Mouse (Mus musculus) megakaryocyte, adult 5-6 weeks (primary cell): Measurements from ENCODE around the gene Cul9. TPM values are rescaled to one million over a fixed set of nuclear protein-coding genes. Genes with fewer than 3 reads are reported as not detected.

Source experiments
- ATAC-seq: 2 replicates; pipeline ENCODE4 v1.8.0; 2016; ENCODE audit warnings: mild to moderate bottlenecking, inconsistent platforms; ENCODE audit not compliant: poor library complexity, severe bottlenecking
- total RNA-seq, 2 experiments: library from RNA; stranded (forward) in 1 of 2; stranded (reverse) in 1 of 2; fragments of 153-499, 151-499 nt in 1 of 2; fragments of 221-1000, 200-1000 nt in 1 of 2; gene quantifications; 2 replicates each; pipeline versions ENCODE4 v1.2.3 to v1.2.4; 2015 to 2017

The Cul9 gene
- total RNA-seq, 2 experiments from 2014 or later = 4.3 to 4.4 TPM

GRCm38 (mm10) chr17:46453970-46454411 is 92.2 kb downstream of the Cul9 start:
- ATAC-seq = no peak

- no peak for ATAC-seq
These were observed 92.8 kb downstream of the Cul9 start for GRCm38 (mm10) chr17:46453302-46453948.

GRCm38 (mm10) chr17:46452683-46453082 is 93.5 kb downstream of the Cul9 start:
- ATAC-seq = no peak

Other genes with a start within 250 kb of the Cul9 start
- not detected in 2 replicates for gene Dlk2, start 249.0 kb downstream of the Cul9 start, total RNA-seq (2015)
- gene Dlk2, start 249.0 kb downstream of the Cul9 start, total RNA-seq (2017) = not detected in 2 replicates
- 0.87 and 1.8 TPM in 2 replicates for gene Abcc10, start 218.0 kb downstream of the Cul9 start, total RNA-seq (2015)
- gene Abcc10, start 218.0 kb downstream of the Cul9 start, total RNA-seq (2017) = 2.2 and 5.4 TPM in 2 replicates
- gene Zfp318, start 162.7 kb downstream of the Cul9 start, total RNA-seq (2015) = 3.9 and 10.4 TPM in 2 replicates
- gene Zfp318, start 162.7 kb downstream of the Cul9 start, total RNA-seq (2017) = 5.2 and 8.3 TPM in 2 replicates
- gene Crip3, start 117.5 kb downstream of the Cul9 start, total RNA-seq (2015) = not detected in 2 replicates
- not detected in 2 replicates for gene Crip3, start 117.5 kb downstream of the Cul9 start, total RNA-seq (2017)
- not detected in 2 replicates for gene Slc22a7, start 107.9 kb downstream of the Cul9 start, total RNA-seq (2015)
- gene Slc22a7, start 107.9 kb downstream of the Cul9 start, total RNA-seq (2017) = not detected in 2 replicates
- not detected in 2 replicates for gene Ttbk1, start 58.7 kb downstream of the Cul9 start, total RNA-seq (2015)
- 0.04 TPM in 1 of 2 replicates, not detected in the other for gene Ttbk1, start 58.7 kb downstream of the Cul9 start, total RNA-seq (2017)
- gene Dnph1, start 49.7 kb downstream of the Cul9 start, total RNA-seq (2015) = 10.1 and 10.4 TPM in 2 replicates
- gene Dnph1, start 49.7 kb downstream of the Cul9 start, total RNA-seq (2017) = 4.3 and 5.9 TPM in 2 replicates
- 28.5 and 34.0 TPM in 2 replicates for gene Srf, start 9.8 kb upstream of the Cul9 start, total RNA-seq (2015)
- gene Srf, start 9.8 kb upstream of the Cul9 start, total RNA-seq (2017) = 23.7 and 36.3 TPM in 2 replicates
- not detected in 2 replicates for gene Ptk7, start 83.1 kb upstream of the Cul9 start, total RNA-seq (2015)
- gene Ptk7, start 83.1 kb upstream of the Cul9 start, total RNA-seq (2017) = 0.07 and 0.16 TPM in 2 replicates
- 3.5 and 4.9 TPM in 2 replicates for gene Klc4, start 99.6 kb upstream of the Cul9 start, total RNA-seq (2015)
- gene Klc4, start 99.6 kb upstream of the Cul9 start, total RNA-seq (2017) = 13.1 and 15.0 TPM in 2 replicates
- 46.2 and 67.5 TPM in 2 replicates for gene Mrpl2, start 99.8 kb upstream of the Cul9 start, total RNA-seq (2015)
- gene Mrpl2, start 99.8 kb upstream of the Cul9 start, total RNA-seq (2017) = 42.7 and 53.9 TPM in 2 replicates
- 1.7 and 1.9 TPM in 2 replicates for gene Cul7, start 103.9 kb upstream of the Cul9 start, total RNA-seq (2015)
- 1.9 and 2.4 TPM in 2 replicates for gene Cul7, start 103.9 kb upstream of the Cul9 start, total RNA-seq (2017)
- 9.6 and 10.6 TPM in 2 replicates for gene Rrp36, start 128.0 kb upstream of the Cul9 start, total RNA-seq (2015)
- 62.2 and 75.0 TPM in 2 replicates for gene Rrp36, start 128.0 kb upstream of the Cul9 start, total RNA-seq (2017)
- gene Mea1, start 132.4 kb upstream of the Cul9 start, total RNA-seq (2015) = 43.5 and 57.6 TPM in 2 replicates
- 68.3 and 81.4 TPM in 2 replicates for gene Mea1, start 132.4 kb upstream of the Cul9 start, total RNA-seq (2017)
- gene Klhdc3, start 134.5 kb upstream of the Cul9 start, total RNA-seq (2015) = 27.0 and 32.0 TPM in 2 replicates
- gene Klhdc3, start 134.5 kb upstream of the Cul9 start, total RNA-seq (2017) = 14.7 and 16.6 TPM in 2 replicates
- 22.8 and 24.4 TPM in 2 replicates for gene Ppp2r5d, start 158.7 kb upstream of the Cul9 start, total RNA-seq (2015)
- 48.9 and 49.7 TPM in 2 replicates for gene Ppp2r5d, start 158.7 kb upstream of the Cul9 start, total RNA-seq (2017)
- 7.6 and 8.1 TPM in 2 replicates for gene Pex6, start 165.1 kb upstream of the Cul9 start, total RNA-seq (2015)
- gene Pex6, start 165.1 kb upstream of the Cul9 start, total RNA-seq (2017) = 8.1 and 9.7 TPM in 2 replicates
- gene Gnmt, start 182.8 kb upstream of the Cul9 start, total RNA-seq (2015) = 0.80 and 1.9 TPM in 2 replicates
- 0.89 and 1.1 TPM in 2 replicates for gene Gnmt, start 182.8 kb upstream of the Cul9 start, total RNA-seq (2017)
- 35.6 and 39.6 TPM in 2 replicates for gene Cnpy3, start 205.8 kb upstream of the Cul9 start, total RNA-seq (2015)
- 109 and 112 TPM in 2 replicates for gene Cnpy3, start 205.8 kb upstream of the Cul9 start, total RNA-seq (2017)
- gene Ptcra, start 217.3 kb upstream of the Cul9 start, total RNA-seq (2015) = not detected in 2 replicates
- gene Ptcra, start 217.3 kb upstream of the Cul9 start, total RNA-seq (2017) = not detected in 2 replicates
- 8.1 and 8.8 TPM in 2 replicates for gene 2310039H08Rik, start 226.2 kb upstream of the Cul9 start, total RNA-seq (2015)
- 5.5 and 10.7 TPM in 2 replicates for gene 2310039H08Rik, start 226.2 kb upstream of the Cul9 start, total RNA-seq (2017)
- gene Rpl7l1, start 236.3 kb upstream of the Cul9 start, total RNA-seq (2015) = 57.4 and 63.0 TPM in 2 replicates
- 78.5 and 81.4 TPM in 2 replicates for gene Rpl7l1, start 236.3 kb upstream of the Cul9 start, total RNA-seq (2017)